Mouse (Mus musculus) liver, embryonic 15.5 days (tissue): ENCODE measurements around the gene Flna. TPM values are rescaled to one million over a fixed set of nuclear protein-coding genes. Genes with fewer than 3 reads are reported as not detected.

Experiments
- ATAC-seq: fragments of 200-750 bp; cut with Nextera tagmentation; 2 replicates; pipeline ENCODE4 v1.8.0; 2017; ENCODE audit warnings: moderate number of reproducible peaks, mild to moderate bottlenecking, moderate library complexity; ENCODE audit not compliant: insufficient read depth
- H3K27ac ChIP-seq: fragments of 300-500 bp; sonication (generic); replicated peaks from 2 replicates; pipeline ENCODE4 v1.5.1; 2015; ENCODE audit warnings: mild to moderate bottlenecking, inconsistent platforms
- H3K27me3 ChIP-seq: fragments of 300-500 bp; sonication (generic); 2 replicates; pipeline ENCODE4 v1.6.1; 2015; ENCODE audit warnings: mild to moderate bottlenecking, inconsistent platforms
- H3K36me3 ChIP-seq: fragments of 300-500 bp; sonication (generic); replicated peaks from 2 replicates; pipeline ENCODE4 v1.6.1; 2015; ENCODE audit warnings: moderate library complexity, mild to moderate bottlenecking, inconsistent platforms
- H3K4me1 ChIP-seq: fragments of 300-500 bp; sonication (generic); replicated peaks from 2 replicates; pipeline ENCODE4 v1.6.1; 2015; ENCODE audit warnings: inconsistent platforms
- H3K4me2 ChIP-seq: fragments of 300-500 bp; sonication (generic); 2 replicates; pipeline ENCODE4 v1.6.1; 2015; ENCODE audit warnings: moderate library complexity, mild to moderate bottlenecking, inconsistent platforms
- H3K4me3 ChIP-seq: fragments of 300-500 bp; sonication (generic); replicated peaks from 2 replicates; pipeline ENCODE4 v1.5.1; 2015; ENCODE audit warnings: mild to moderate bottlenecking, inconsistent platforms
- H3K9ac ChIP-seq: fragments of 300-500 bp; sonication (generic); 2 replicates; pipeline ENCODE4 v1.6.1; 2015; ENCODE audit warnings: moderate library complexity, mild to moderate bottlenecking, inconsistent platforms
- H3K9me3 ChIP-seq: fragments of 300-500 bp; sonication (generic); replicated peaks from 2 replicates; pipeline ENCODE4 v1.6.1; 2016; ENCODE audit warnings: inconsistent platforms
- WGBS: fragments of 180-500 bp; shearing (Covaris S2); methylation state at CpG from one replicate; pipeline ENCODE4 v1.1.7; 2015; ENCODE audit warnings: mixed read lengths; ENCODE audit not compliant: insufficient replicate concordance; 5-methylcytosine and 5-hydroxymethylcytosine counted together
- polyA plus RNA-seq: library from polyadenylated mRNA; unstranded; fragments of >200 nt; fragmentation: Nextera tagmentation; extraction: Ambion mirVana; gene quantifications from 2 replicates; pipeline ENCODE4 v1.2.1, GENCODE M21; 2015

The Flna gene
- polyA plus RNA-seq: 41.6 and 47.6 TPM in 2 replicates

GRCm38 (mm10) chrX:74249615-74250014 is at the start of gene Flna:
Flna (minus strand) TSS chrX:74249820.
- WGBS: 12% methylated on average over 38 of the region's 38 CpGs

GRCm38 (mm10) chrX:74298348-74298747 is 48.7 kb upstream of the Flna start:
- no peak overlapping the region; the same call in 1 of the 2 replicates for H3K27ac ChIP-seq
- peaks cover 36% of the 10 kb centered on the region for H3K36me3 ChIP-seq
- peaks cover 15% of the 10 kb centered on the region for H3K4me1 ChIP-seq
- H3K9ac ChIP-seq: no peak overlapping the region
- peak overlapping the region; percentile 10; the same call in 1 of the 2 replicates for H3K4me3 ChIP-seq
- ATAC-seq: no peak
- no peaks in the 10 kb centered on the region for H3K27me3 ChIP-seq
- peak overlapping the region; percentile 55 for H3K4me2 ChIP-seq
- H3K9me3 ChIP-seq: no peaks in the 10 kb centered on the region
- 44% methylated on average over 1 of the region's 1 CpGs for WGBS

More at GRCm38 (mm10) chrX:74249615-74250014, at the start of gene Flna:
- Histone ChIP-seq H3K4me3 (peak within 1 kb of the TSS; percentile 46), H3K27me3 (peaks cover 11% of the 10 kb centered on the region; the same call in 1 of the 2 replicates), H3K4me2 (peak within 1 kb of the TSS; percentile 68), H3K9me3 (no peaks in the 10 kb centered on the region), H3K9ac (peak within 1 kb of the TSS; percentile 37; the same call in 1 of the 2 replicates), H3K27ac (no peak within 1 kb of the TSS), H3K36me3 (no peaks in the 10 kb centered on the region), H3K4me1 (peaks cover 28% of the 10 kb centered on the region)
- ATAC-seq: no peak

GRCm38 (mm10) chrX:74296538-74297448 is 47.2 kb upstream of the Flna start, which contains the start of gene Atp6ap1:
Atp6ap1 (plus strand) TSS chrX:74297097.
- Histone ChIP-seq H3K9ac (peak within 1 kb of the TSS; percentile 79), H3K27ac (peak within 1 kb of the TSS; percentile 85), H3K4me3 (peak within 1 kb of the TSS; percentile 74), H3K27me3 (no peaks in the 10 kb centered on the region), H3K4me1 (peaks cover 15% of the 10 kb centered on the region), H3K9me3 (no peaks in the 10 kb centered on the region), H3K36me3 (peaks cover 20% of the 10 kb centered on the region), H3K4me2 (peak within 1 kb of the TSS; percentile 77)
- WGBS: 15% methylated on average over 37 of the region's 37 CpGs
- ATAC-seq: peak; percentile 94

DNA sequence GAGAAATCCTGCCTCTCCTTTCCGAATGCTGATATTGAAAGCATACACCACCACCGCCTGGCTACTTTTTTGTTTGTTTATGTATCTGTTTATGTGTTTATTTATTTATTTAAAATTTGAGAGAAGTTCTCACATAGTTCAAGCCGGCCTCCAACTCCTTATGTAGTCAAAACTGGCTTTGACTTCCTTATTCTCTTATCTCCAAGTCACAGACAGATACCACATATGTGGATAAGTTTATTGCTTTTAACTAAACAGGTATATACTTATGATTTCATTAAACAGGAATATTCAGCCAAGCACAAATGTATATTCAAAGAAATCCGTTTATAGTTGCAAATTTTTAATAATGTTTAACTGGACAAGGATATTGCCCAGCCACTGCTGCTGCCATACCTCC is 43.8 kb upstream of the Flna start:
- Histone ChIP-seq H3K27ac (no peak overlapping the region), H3K4me2 (no peak overlapping the region), H3K27me3 (no peaks in the 10 kb centered on the region), H3K4me1 (peaks cover 7% of the 10 kb centered on the region; the same call in 1 of the 2 replicates), H3K9ac (no peak overlapping the region), H3K9me3 (no peaks in the 10 kb centered on the region), H3K36me3 (0 out of 2 replicates have a peak, but pooled peaks cover 11% of the 10 kb centered on the region), H3K4me3 (no peak overlapping the region)
- no peak for ATAC-seq
- 37% methylated on average over 4 of the region's 4 CpGs for WGBS

GRCm38 (mm10) chrX:74283092-74283437 is 33.4 kb upstream of the Flna start:
- H3K4me1 ChIP-seq: peaks cover 35% of the 10 kb centered on the region
- H3K36me3 ChIP-seq: no peaks in the 10 kb centered on the region
- no peak for ATAC-seq
- 22% methylated on average over 5 of the region's 5 CpGs for WGBS
- H3K4me2 ChIP-seq: peak overlapping the region; percentile 83
- peak overlapping the region; percentile 74 for H3K9ac ChIP-seq
- H3K4me3 ChIP-seq: peak overlapping the region; percentile 66
- H3K27ac ChIP-seq: peak overlapping the region; percentile 95
- no peaks in the 10 kb centered on the region for H3K27me3 ChIP-seq
- H3K9me3 ChIP-seq: no peaks in the 10 kb centered on the region

- Histone ChIP-seq H3K27me3 (no peaks in the 10 kb centered on the region), H3K36me3 (no peaks in the 10 kb centered on the region), H3K4me1 (peaks cover 35% of the 10 kb centered on the region), H3K4me3 (peak overlapping the region; percentile 66), H3K27ac (peak overlapping the region; percentile 95), H3K4me2 (peak overlapping the region; percentile 83), H3K9me3 (no peaks in the 10 kb centered on the region), H3K9ac (peak overlapping the region; percentile 74)
- ATAC-seq: peak; percentile 54
- WGBS: 19% methylated on average over 39 of the region's 39 CpGs
These were observed 32.9 kb upstream of the Flna start for GRCm38 (mm10) chrX:74282395-74283091.

- WGBS: 17% methylated on average over 16 of the region's 16 CpGs
- ATAC-seq: peak; percentile 95
- peak within 1 kb of the TSS; percentile 83 for H3K4me2 ChIP-seq
- H3K9ac ChIP-seq: peak within 1 kb of the TSS; percentile 74
- peak within 1 kb of the TSS; percentile 95 for H3K27ac ChIP-seq
- H3K4me3 ChIP-seq: peak within 1 kb of the TSS; percentile 66
- no peaks in the 10 kb centered on the region for H3K27me3 ChIP-seq
- 0 out of 2 replicates have a peak, but pooled peaks cover under 1% of the 10 kb centered on the region for H3K36me3 ChIP-seq
- H3K4me1 ChIP-seq: peaks cover 35% of the 10 kb centered on the region
- no peaks in the 10 kb centered on the region for H3K9me3 ChIP-seq
These were observed 32.2 kb upstream of the Flna start, which contains the start of the genes Taz and Dnase1l1 for GRCm38 (mm10) chrX:74281732-74282394. Taz (plus strand) TSS chrX:74281912. Dnase1l1 (minus strand) TSS chrX:74282337.

GRCm38 (mm10) chrX:74281041-74281731 is 31.6 kb upstream of the Flna start:
- H3K9ac ChIP-seq: peak overlapping the region; percentile 64
- H3K9me3 ChIP-seq: no peaks in the 10 kb centered on the region
- 0 out of 2 replicates have a peak, but pooled peaks cover 7% of the 10 kb centered on the region for H3K36me3 ChIP-seq
- ATAC-seq: 0 out of 2 replicates have a peak, but pooled peaks have one; percentile 3
- no peaks in the 10 kb centered on the region for H3K27me3 ChIP-seq
- peak overlapping the region; percentile 83 for H3K4me2 ChIP-seq
- H3K4me1 ChIP-seq: peaks cover 35% of the 10 kb centered on the region
- peak overlapping the region; percentile 95 for H3K27ac ChIP-seq
- 16% methylated on average over 14 of the region's 14 CpGs for whole genome bisulfite sequencing
- peak overlapping the region; percentile 66 for H3K4me3 ChIP-seq

DNA sequence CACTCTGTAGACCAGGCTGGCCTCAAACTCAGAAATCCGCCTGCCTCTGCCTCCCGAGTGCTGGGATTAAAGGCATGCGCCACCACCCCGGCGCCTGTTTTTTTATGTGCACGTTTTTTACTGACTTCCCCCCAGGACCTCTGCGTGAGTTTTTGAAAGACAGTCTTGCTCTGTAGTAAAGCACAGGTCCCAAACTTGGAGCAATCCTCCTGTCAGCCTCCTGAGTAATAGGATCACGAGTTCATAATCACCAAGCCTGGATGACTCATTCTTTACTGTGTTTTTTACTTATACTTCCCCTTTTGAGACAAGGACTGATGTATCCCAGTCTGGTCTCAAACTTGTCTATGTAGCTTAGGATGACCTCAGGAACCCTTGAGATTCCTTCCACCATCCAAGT is 28.3 kb upstream of the Flna start:
- peaks cover 24% of the 10 kb centered on the region; the same call in 1 of the 2 replicates for H3K4me1 ChIP-seq
- H3K27me3 ChIP-seq: no peaks in the 10 kb centered on the region
- H3K9ac ChIP-seq: no peak overlapping the region
- H3K4me3 ChIP-seq: no peak overlapping the region
- peaks cover 15% of the 10 kb centered on the region; the same call in 1 of the 2 replicates for H3K36me3 ChIP-seq
- 58% methylated on average over 8 of the region's 8 CpGs for WGBS
- no peak overlapping the region for H3K4me2 ChIP-seq
- H3K9me3 ChIP-seq: no peaks in the 10 kb centered on the region
- H3K27ac ChIP-seq: no peak overlapping the region
- no peak for ATAC-seq
